Mouse (Mus musculus) lung, postnatal 0 days (tissue): ENCODE data around the gene Rgs10. TPM values are rescaled to one million over a fixed set of nuclear protein-coding genes. Genes with fewer than 3 reads are reported as not detected.
A peak's percentile ranks its signal among the peaks of the same experiment; 100 is the strongest.

ENCODE experiments used
- ATAC-seq: fragments of 200-750 bp; cut with Nextera tagmentation; 2 replicates; pipeline ENCODE4 v1.8.0; 2017; ENCODE audit warnings: moderate library complexity
- DNase-seq: peaks from one replicate; pipeline ENCODE4 v3.0.0-alpha.2; 2016; ENCODE audit warnings: low spot score
- H3K27ac ChIP-seq: fragments of 300-500 bp; sonication (generic); 2 replicates; pipeline ENCODE4 v1.5.1; 2014; ENCODE audit warnings: antibody characterized with exemption, mild to moderate bottlenecking, low read length, mixed read lengths
- H3K27me3 ChIP-seq: fragments of 300-500 bp; sonication (generic); replicated peaks from 2 replicates; pipeline ENCODE4 v1.6.1; 2014; ENCODE audit warnings: low read length, mixed read lengths; ENCODE audit not compliant: insufficient read depth
- H3K36me3 ChIP-seq: fragments of 300-500 bp; sonication (generic); 2 replicates; pipeline ENCODE4 v1.6.1; 2014; ENCODE audit warnings: low read length, mixed read lengths; ENCODE audit not compliant: insufficient read depth
- H3K4me1 ChIP-seq: fragments of 300-500 bp; sonication (generic); 2 replicates; pipeline ENCODE4 v1.6.1; 2014; ENCODE audit warnings: antibody characterized with exemption, low read depth, low read length, mixed read lengths; ENCODE audit not compliant: insufficient read depth
- H3K4me2 ChIP-seq: fragments of 300-500 bp; sonication (generic); replicated peaks from 2 replicates; pipeline ENCODE4 v1.6.1; 2014; ENCODE audit warnings: low read depth, mild to moderate bottlenecking, low read length, moderate library complexity, mixed read lengths
- H3K4me3 ChIP-seq: fragments of 300-500 bp; sonication (generic); 2 replicates; pipeline ENCODE4 v1.5.1; 2014; ENCODE audit warnings: low read depth, low read length
- H3K9ac ChIP-seq: fragments of 300-500 bp; sonication (generic); replicated peaks from 2 replicates; pipeline ENCODE4 v1.6.1; 2014; ENCODE audit warnings: low read depth, mild to moderate bottlenecking
- H3K9me3 ChIP-seq: fragments of 300-500 bp; sonication (generic); 2 replicates; pipeline ENCODE4 v1.6.1; 2016; ENCODE audit warnings: low read length, mixed read lengths
- CTCF ChIP-seq: IDR thresholded peaks from 2 replicates; pipeline ENCODE4 v1.5.1; 2016; ENCODE audit warnings: antibody characterized with exemption, mild to moderate bottlenecking
- EP300 ChIP-seq: IDR thresholded peaks from 2 replicates; pipeline ENCODE4 v1.6.1; 2016; ENCODE audit warnings: antibody characterized with exemption, mild to moderate bottlenecking, control low read depth
- WGBS: fragments of 180-500 bp; shearing (Covaris S2); extraction: QIAGEN DNeasy Blood & Tissue Kit; methylation state at CpG from one replicate; pipeline ENCODE4 v1.1.7; 2014; 5-methylcytosine and 5-hydroxymethylcytosine counted together
- polyA plus RNA-seq: library from polyadenylated mRNA; unstranded; fragments of >200 nt; fragmentation: Nextera tagmentation; extraction: Ambion mirVana; gene quantifications from 2 replicates; pipeline ENCODE4 v1.2.1, GENCODE M21; 2015

Rgs10 gene
- polyA plus RNA-seq, 1 experiment from 2014 or later, result 43.1 TPM

GRCm38 (mm10) chr7:128332896-128333295 lies 85.7 kb downstream of the Rgs10 start:
- no peak overlapping the region for H3K9ac ChIP-seq
- H3K4me2 ChIP-seq, result no peak overlapping the region
- no peaks in the 10 kb centered on the region for H3K27me3 ChIP-seq
- no peaks in the 10 kb centered on the region for H3K9me3 ChIP-seq
- no peak overlapping the region for H3K4me3 ChIP-seq
- H3K36me3 ChIP-seq, result no peaks in the 10 kb centered on the region
- H3K4me1 ChIP-seq, result no peaks in the 10 kb centered on the region
- 55% methylated on average over 1 of the region's 1 CpGs for WGBS
- ATAC-seq (peak; percentile 85), DNase-seq (peak; percentile 77)
- H3K27ac ChIP-seq, result peak overlapping the region; percentile 52
- TF ChIP-seq CTCF (peak; percentile 46), EP300 (no peak)

DNA sequence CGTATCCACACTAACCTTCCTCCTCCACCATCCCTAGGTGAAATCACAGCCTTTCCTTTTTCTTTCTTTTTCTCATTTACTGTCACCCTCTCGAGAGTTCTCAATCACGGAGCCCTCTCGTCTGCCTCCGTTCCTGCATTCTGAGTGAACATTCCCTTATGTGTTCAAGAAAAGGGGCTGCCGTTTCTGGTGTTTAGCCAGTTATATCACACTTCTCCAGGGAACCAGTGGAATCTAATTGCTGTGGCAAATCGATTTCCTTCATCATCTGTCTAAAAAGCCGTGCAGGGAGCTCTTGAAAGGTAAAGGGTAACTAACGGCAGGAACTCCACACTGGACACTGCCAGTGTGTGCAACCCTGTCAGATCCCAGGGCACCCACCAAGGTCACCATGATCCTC lies 87.6 kb downstream of the Rgs10 start:
- no peaks in the 10 kb centered on the region for H3K27me3 ChIP-seq
- no peak overlapping the region for H3K9ac ChIP-seq
- H3K36me3 ChIP-seq, result no peaks in the 10 kb centered on the region
- H3K9me3 ChIP-seq, result no peaks in the 10 kb centered on the region
- no peak overlapping the region for H3K27ac ChIP-seq
- ATAC-seq (no peak), DNase-seq (no peak)
- no peak overlapping the region for H3K4me3 ChIP-seq
- no peaks in the 10 kb centered on the region; the same call in 1 of the 2 replicates for H3K4me1 ChIP-seq
- WGBS, result 51% methylated on average over 9 of the region's 9 CpGs
- no peak overlapping the region for H3K4me2 ChIP-seq
- TF ChIP-seq EP300, result no peak
- no peak for TF ChIP-seq CTCF

DNA sequence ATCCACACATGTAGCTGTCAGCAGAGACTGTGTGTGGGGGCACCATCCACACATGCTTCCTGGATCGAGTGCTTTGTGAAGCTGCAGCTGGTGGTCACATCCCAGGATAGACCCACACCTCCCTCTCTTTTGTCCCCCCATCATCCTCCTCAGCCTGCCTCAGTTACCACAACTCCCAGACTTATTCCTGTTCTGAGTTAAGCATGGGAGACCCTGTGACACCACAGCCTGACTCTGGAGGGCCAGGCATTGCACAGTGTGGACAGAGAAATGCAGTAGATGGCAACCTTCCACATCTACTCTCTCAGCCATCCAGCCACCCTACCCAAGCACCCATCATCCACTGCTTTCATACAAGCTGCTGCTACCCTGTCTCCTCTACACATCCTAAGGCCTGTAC lies 93.6 kb downstream of the Rgs10 start:
- ATAC-seq, result no peak
- Histone ChIP-seq H3K36me3 (no peaks in the 10 kb centered on the region), H3K9me3 (no peaks in the 10 kb centered on the region), H3K4me3 (no peak overlapping the region), H3K4me2 (no peak overlapping the region), H3K4me1 (peaks cover 9% of the 10 kb centered on the region; the same call in 1 of the 2 replicates), H3K9ac (no peak overlapping the region), H3K27me3 (no peaks in the 10 kb centered on the region), H3K27ac (no peak overlapping the region)
- DNase-seq, result no peak
- 71% methylated on average over 1 of the region's 1 CpGs for WGBS
- TF ChIP-seq CTCF (no peak), EP300 (no peak)

Other genes with a start within 250 kb of the Rgs10 start
- 26.6 and 27.8 TPM in 2 replicates for gene Cox6a2, start 212.4 kb downstream of the Rgs10 start, polyA plus RNA-seq
- gene Armc5, start 181.4 kb downstream of the Rgs10 start, polyA plus RNA-seq, result 17.9 and 20.3 TPM in 2 replicates
- 6.2 and 6.5 TPM in 2 replicates for gene 9130023H24Rik, start 180.7 kb downstream of the Rgs10 start, polyA plus RNA-seq
- 157 and 160 TPM in 2 replicates for gene Tgfb1i1, start 171.9 kb downstream of the Rgs10 start, polyA plus RNA-seq
- 0.08 and 0.23 TPM in 2 replicates for gene Slc5a2, start 153.1 kb downstream of the Rgs10 start, polyA plus RNA-seq
- gene BC017158, start 120.6 kb downstream of the Rgs10 start, polyA plus RNA-seq, result 15.7 and 16.7 TPM in 2 replicates
- 15.4 and 17.2 TPM in 2 replicates for gene Tial1, start 43.0 kb upstream of the Rgs10 start, polyA plus RNA-seq
- gene Bag3, start 104.9 kb upstream of the Rgs10 start, polyA plus RNA-seq, result 20.3 and 23.7 TPM in 2 replicates
- 10.6 and 10.7 TPM in 2 replicates for gene Inpp5f, start 192.6 kb upstream of the Rgs10 start, polyA plus RNA-seq